Mouse (Mus musculus): Measurements from ENCODE around the gene Slc17a9. TPM values are rescaled to one million over a fixed set of nuclear protein-coding genes. Genes with fewer than 3 reads are reported as not detected.

Gene Slc17a9
- polyA plus RNA-seq, 2 experiments: 2.2 to 3.4 TPM

DNA sequence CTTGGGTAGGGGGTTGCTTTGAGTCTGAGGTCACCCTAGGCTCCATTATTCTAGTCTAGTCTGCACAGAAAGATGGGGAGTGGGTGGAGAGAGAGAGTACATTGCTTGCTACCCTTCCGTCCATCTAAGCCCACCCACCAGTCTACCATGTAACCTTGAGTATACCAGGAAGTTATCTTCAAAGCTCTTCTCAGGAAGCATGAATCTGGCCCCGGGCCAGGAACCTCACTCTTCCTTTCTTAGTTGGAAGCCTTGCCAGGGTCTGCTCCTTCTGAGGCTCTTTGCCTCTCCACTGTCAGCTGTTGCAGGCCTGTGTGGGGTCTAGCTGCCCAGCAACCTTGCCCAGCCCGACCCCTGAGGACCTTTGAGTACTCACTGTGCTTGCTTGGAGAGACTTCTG lies 6.0 kb downstream of the Slc17a9 start:
- H3K27ac ChIP-seq (replicated peaks; ENCODE audit: low read depth, low read length): no peak overlapping the region
- no peak for DNase-seq (ENCODE audit: low spot score)
- H3K27me3 ChIP-seq (ENCODE audit: control insufficient read depth, insufficient read depth, low read length): no peaks in the 10 kb centered on the region
- no peaks in the 10 kb centered on the region for H3K4me1 ChIP-seq (ENCODE audit: control insufficient read depth, insufficient read depth, low read length)
- H3K36me3 ChIP-seq (ENCODE audit: control insufficient read depth, insufficient read depth, low read length): no peaks in the 10 kb centered on the region
- H3K9ac ChIP-seq (ENCODE audit: low read depth, low read length, severe bottlenecking): no peak overlapping the region
- WGBS: 60% methylated on average over 3 of the region's 3 CpGs
- no peak overlapping the region for H3K4me2 ChIP-seq (replicated peaks; ENCODE audit: low read depth, low read length, severe bottlenecking)
- H3K4me3 ChIP-seq (replicated peaks; ENCODE audit: low read length): no peak overlapping the region
- ATAC-seq (ENCODE audit: low FRiP score, low read depth): no peak
- TF ChIP-seq POLR2A (IDR thresholded peaks at IDR 0.05; ENCODE audit: borderline replicate concordance, extremely low read depth, insufficient read depth, insufficient read length): no peak
- no peaks in the 10 kb centered on the region for H3K9me3 ChIP-seq (ENCODE audit: control insufficient read depth, low read length)

DNA sequence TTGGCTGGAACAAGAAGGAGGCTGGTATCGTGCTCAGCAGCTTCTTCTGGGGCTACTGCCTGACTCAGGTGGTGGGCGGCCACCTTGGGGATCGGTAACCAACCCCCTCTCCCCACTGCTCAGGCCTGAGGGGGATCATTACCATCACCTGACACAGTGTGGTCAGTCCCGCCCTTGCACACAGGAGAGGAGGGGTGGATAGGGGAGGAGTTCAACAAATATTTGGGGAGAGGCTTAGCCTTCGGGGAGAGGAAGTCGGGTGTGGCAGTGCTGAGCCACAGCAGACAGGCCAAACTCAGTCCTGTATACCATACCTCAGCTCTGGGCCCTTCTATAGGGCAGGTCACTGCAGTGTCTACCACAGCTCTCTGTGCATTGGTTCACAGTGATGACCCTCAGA lies 6.9 kb downstream of the Slc17a9 start:
- DNase-seq (ENCODE audit: low spot score) (no peak), ATAC-seq (ENCODE audit: low FRiP score, low read depth) (no peak)
- Histone ChIP-seq H3K9ac (ENCODE audit: low read depth, low read length, severe bottlenecking) (no peak overlapping the region), H3K27me3 (ENCODE audit: control insufficient read depth, insufficient read depth, low read length) (no peaks in the 10 kb centered on the region), H3K27ac (replicated peaks; ENCODE audit: low read depth, low read length) (no peak overlapping the region), H3K4me1 (ENCODE audit: control insufficient read depth, insufficient read depth, low read length) (no peaks in the 10 kb centered on the region), H3K4me2 (replicated peaks; ENCODE audit: low read depth, low read length, severe bottlenecking) (no peak overlapping the region), H3K36me3 (ENCODE audit: control insufficient read depth, insufficient read depth, low read length) (no peaks in the 10 kb centered on the region), H3K9me3 (ENCODE audit: control insufficient read depth, low read length) (no peaks in the 10 kb centered on the region), H3K4me3 (replicated peaks; ENCODE audit: low read length) (no peak overlapping the region)
- 67% methylated on average over 6 of the region's 6 CpGs for whole genome bisulfite sequencing
- no peak for TF ChIP-seq POLR2A (IDR thresholded peaks at IDR 0.05; ENCODE audit: borderline replicate concordance, extremely low read depth, insufficient read depth, insufficient read length)

DNA sequence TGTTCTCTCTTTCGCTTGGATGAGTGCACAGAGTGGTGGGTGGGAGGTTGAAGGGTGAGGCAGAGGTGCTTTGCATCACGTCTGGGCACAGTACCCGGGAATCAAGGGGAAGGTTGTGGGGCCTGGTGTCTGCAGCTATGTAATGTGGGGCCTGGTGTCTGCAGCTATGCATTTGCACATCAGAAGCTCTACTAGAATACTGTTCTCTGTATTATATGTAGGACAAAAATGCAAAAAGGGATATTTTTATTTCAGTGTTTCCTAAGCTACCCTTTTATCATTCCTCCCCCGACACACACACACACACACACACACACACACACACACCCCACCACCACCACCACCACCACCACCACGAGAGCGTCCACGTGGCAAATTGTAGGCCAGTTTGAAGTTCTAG lies 10.2 kb downstream of the Slc17a9 start:
- Histone ChIP-seq H3K27me3 (ENCODE audit: control insufficient read depth, insufficient read depth, low read length) (no peaks in the 10 kb centered on the region), H3K9me3 (ENCODE audit: control insufficient read depth, low read length) (no peaks in the 10 kb centered on the region), H3K4me1 (ENCODE audit: control insufficient read depth, insufficient read depth, low read length) (no peaks in the 10 kb centered on the region), H3K9ac (ENCODE audit: low read depth, low read length, severe bottlenecking) (no peak overlapping the region), H3K4me3 (replicated peaks; ENCODE audit: low read length) (no peak overlapping the region), H3K4me2 (replicated peaks; ENCODE audit: low read depth, low read length, severe bottlenecking) (no peak overlapping the region), H3K27ac (replicated peaks; ENCODE audit: low read depth, low read length) (no peak overlapping the region), H3K36me3 (ENCODE audit: control insufficient read depth, insufficient read depth, low read length) (no peaks in the 10 kb centered on the region)
- DNase-seq (ENCODE audit: low spot score) (no peak), ATAC-seq (ENCODE audit: low FRiP score, low read depth) (no peak)
- 86% methylated on average over 7 of the region's 7 CpGs for WGBS
- no peak for TF ChIP-seq POLR2A (IDR thresholded peaks at IDR 0.05; ENCODE audit: borderline replicate concordance, extremely low read depth, insufficient read depth, insufficient read length)

DNA sequence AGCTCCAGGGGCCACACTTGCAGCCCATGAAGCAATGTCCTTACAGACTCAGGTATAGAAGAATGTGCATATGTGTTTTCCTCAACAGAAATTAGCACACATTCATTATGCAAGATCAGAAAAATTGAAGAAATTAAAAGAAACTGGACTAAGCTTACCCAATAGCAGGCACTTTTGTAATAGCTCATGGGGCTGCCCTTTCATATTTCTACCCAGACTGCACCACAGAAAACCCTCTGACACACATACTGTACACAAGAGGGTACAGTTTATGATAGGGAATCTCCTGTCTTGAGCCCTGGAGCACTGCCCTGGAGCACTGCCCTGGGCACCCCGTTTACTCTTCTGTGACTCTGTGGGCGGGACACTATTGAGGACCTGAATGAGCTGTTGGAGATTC lies 12.9 kb downstream of the Slc17a9 start:
- DNase-seq (ENCODE audit: low spot score) (no peak), ATAC-seq (ENCODE audit: low FRiP score, low read depth) (no peak)
- no peak for TF ChIP-seq POLR2A (IDR thresholded peaks at IDR 0.05; ENCODE audit: borderline replicate concordance, extremely low read depth, insufficient read depth, insufficient read length)
- Histone ChIP-seq H3K9me3 (ENCODE audit: control insufficient read depth, low read length) (no peaks in the 10 kb centered on the region), H3K9ac (ENCODE audit: low read depth, low read length, severe bottlenecking) (no peak overlapping the region), H3K4me2 (replicated peaks; ENCODE audit: low read depth, low read length, severe bottlenecking) (no peak overlapping the region), H3K36me3 (ENCODE audit: control insufficient read depth, insufficient read depth, low read length) (no peaks in the 10 kb centered on the region), H3K4me1 (ENCODE audit: control insufficient read depth, insufficient read depth, low read length) (no peaks in the 10 kb centered on the region), H3K27me3 (ENCODE audit: control insufficient read depth, insufficient read depth, low read length) (no peaks in the 10 kb centered on the region), H3K27ac (replicated peaks; ENCODE audit: low read depth, low read length) (no peak overlapping the region), H3K4me3 (replicated peaks; ENCODE audit: low read length) (no peak overlapping the region)
- WGBS: 69% methylated on average over 2 of the region's 2 CpGs

DNA sequence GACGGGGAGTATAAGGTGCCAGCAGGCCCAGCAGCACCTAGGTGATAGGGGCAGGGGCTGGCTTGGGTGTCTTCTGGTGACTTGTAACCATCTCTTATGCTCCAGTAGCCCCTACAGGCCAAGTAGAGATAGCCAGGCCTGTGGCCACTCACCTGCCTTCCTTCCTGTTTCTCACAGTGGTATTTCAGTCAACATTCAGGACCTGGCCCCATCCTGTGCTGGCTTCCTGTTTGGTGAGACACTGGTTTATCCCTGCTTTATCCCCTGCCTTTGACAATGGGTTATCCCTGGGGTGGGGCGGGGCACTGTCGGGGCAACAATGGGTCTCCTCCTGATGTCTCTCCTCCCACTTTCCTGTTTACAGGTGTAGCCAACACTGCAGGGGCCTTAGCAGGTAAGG lies 15.3 kb downstream of the Slc17a9 start:
- no peak for DNase-seq (ENCODE audit: low spot score)
- WGBS: 25% methylated on average over 3 of the region's 3 CpGs

DNA sequence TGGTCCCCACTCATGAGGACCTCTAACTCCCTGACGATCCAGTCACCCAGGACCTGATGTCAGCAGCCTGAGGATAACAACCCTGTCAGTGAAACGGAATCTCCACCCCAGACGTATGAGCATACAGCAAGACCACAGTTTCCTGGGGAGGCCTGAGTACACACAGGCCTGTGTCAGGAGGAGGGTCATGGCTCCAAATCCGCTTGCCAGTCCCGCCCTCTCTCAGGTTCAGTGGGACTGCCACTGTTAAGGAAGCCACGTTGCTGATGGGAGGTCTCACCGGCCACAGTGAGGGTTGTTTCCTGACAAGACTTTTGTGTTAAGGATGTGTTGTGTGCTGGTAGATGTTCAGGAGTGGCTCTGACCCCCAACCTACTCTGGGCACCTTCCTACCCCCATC lies 16.4 kb downstream of the Slc17a9 start:
- H3K4me3 ChIP-seq (replicated peaks; ENCODE audit: low read length): no peak overlapping the region
- no peak overlapping the region for H3K9ac ChIP-seq (ENCODE audit: low read depth, low read length, severe bottlenecking)
- H3K27ac ChIP-seq (replicated peaks; ENCODE audit: low read depth, low read length): no peak overlapping the region
- 79% methylated on average over 7 of the region's 7 CpGs for WGBS
- no peaks in the 10 kb centered on the region for H3K4me1 ChIP-seq (ENCODE audit: control insufficient read depth, insufficient read depth, low read length)
- H3K27me3 ChIP-seq (ENCODE audit: control insufficient read depth, insufficient read depth, low read length): no peaks in the 10 kb centered on the region
- no peak for ATAC-seq (ENCODE audit: low FRiP score, low read depth)
- no peak for TF ChIP-seq POLR2A (IDR thresholded peaks at IDR 0.05; ENCODE audit: borderline replicate concordance, extremely low read depth, insufficient read depth, insufficient read length)
- no peaks in the 10 kb centered on the region for H3K9me3 ChIP-seq (ENCODE audit: control insufficient read depth, low read length)
- no peaks in the 10 kb centered on the region for H3K36me3 ChIP-seq (ENCODE audit: control insufficient read depth, insufficient read depth, low read length)
- DNase-seq (ENCODE audit: low spot score): no peak
- H3K4me2 ChIP-seq (replicated peaks; ENCODE audit: low read depth, low read length, severe bottlenecking): no peak overlapping the region

More for the DNA sequence above, 15.3 kb downstream of the Slc17a9 start:
- TF ChIP-seq POLR2A (IDR thresholded peaks at IDR 0.05; ENCODE audit: borderline replicate concordance, extremely low read depth, insufficient read depth, insufficient read length): no peak
- Histone ChIP-seq H3K4me3 (replicated peaks; ENCODE audit: low read length) (no peak overlapping the region), H3K36me3 (ENCODE audit: control insufficient read depth, insufficient read depth, low read length) (no peaks in the 10 kb centered on the region), H3K4me2 (replicated peaks; ENCODE audit: low read depth, low read length, severe bottlenecking) (no peak overlapping the region), H3K4me1 (ENCODE audit: control insufficient read depth, insufficient read depth, low read length) (no peaks in the 10 kb centered on the region), H3K27me3 (ENCODE audit: control insufficient read depth, insufficient read depth, low read length) (no peaks in the 10 kb centered on the region), H3K9me3 (ENCODE audit: control insufficient read depth, low read length) (no peaks in the 10 kb centered on the region), H3K27ac (replicated peaks; ENCODE audit: low read depth, low read length) (no peak overlapping the region), H3K9ac (ENCODE audit: low read depth, low read length, severe bottlenecking) (no peak overlapping the region)
- no peak for ATAC-seq (ENCODE audit: low FRiP score, low read depth)

Data from limb, embryonic 14.5 days (tissue).